Mouse (Mus musculus) heart, embryonic 10.5 days (tissue): ENCODE measurements at regions not wholly inside any gene's neighbourhood (a gene's known extent, or its start where the extent isn't known, plus 50 kb on each side); places are given as distances from the start of the nearest gene placed in this dataset.

ENCODE experiments used
- DNase-seq: peaks from one replicate; pipeline ENCODE4 v3.0.0-alpha.2; 2017; ENCODE audit warnings: low spot score
- H3K27ac ChIP-seq: fragments of 300-500 bp; sonication (generic); 2 replicates; pipeline ENCODE4 v1.5.1; 2016; ENCODE audit warnings: mild to moderate bottlenecking
- H3K27me3 ChIP-seq: fragments of 300-500 bp; sonication (generic); 2 replicates; pipeline ENCODE4 v1.6.1; 2016; ENCODE audit warnings: mild to moderate bottlenecking; ENCODE audit not compliant: poor library complexity, insufficient read depth, severe bottlenecking
- H3K36me3 ChIP-seq: fragments of 300-500 bp; sonication (generic); 2 replicates; pipeline ENCODE4 v1.6.1; 2016; ENCODE audit warnings: mild to moderate bottlenecking, moderate library complexity
- H3K4me1 ChIP-seq: fragments of 300-500 bp; sonication (generic); 2 replicates; pipeline ENCODE4 v1.6.1; 2016; ENCODE audit warnings: mild to moderate bottlenecking
- H3K4me3 ChIP-seq: fragments of 300-500 bp; sonication (generic); 2 replicates; pipeline ENCODE4 v1.5.1; 2016; ENCODE audit warnings: mild to moderate bottlenecking, moderate library complexity
- H3K9me3 ChIP-seq: fragments of 300-500 bp; sonication (generic); 2 replicates; pipeline ENCODE4 v1.6.1; 2016; ENCODE audit warnings: mild to moderate bottlenecking, moderate library complexity
- WGBS: fragments of 180-500 bp; shearing (Covaris S2); methylation state at CpG from one replicate; pipeline ENCODE4 v1.1.7; 2016; 5-methylcytosine and 5-hydroxymethylcytosine counted together

- Histone ChIP-seq H3K9me3 (no peaks in the 10 kb centered on the region), H3K4me1 (peaks cover 24% of the 10 kb centered on the region), H3K36me3 (no peaks in the 10 kb centered on the region), H3K27me3 (peaks cover 78% of the 10 kb centered on the region), H3K4me3 (no peak overlapping the region), H3K27ac (no peak overlapping the region)
- DNase-seq = no peak
- WGBS = 86% methylated on average over 8 of the region's 8 CpGs
Measured at GRCm38 (mm10) chr4:107736866-107737265, 52.8 kb upstream of the Dmrtb1 start.

- Histone ChIP-seq H3K27ac (no peak overlapping the region), H3K9me3 (no peaks in the 10 kb centered on the region), H3K4me3 (no peak overlapping the region), H3K27me3 (peaks cover 82% of the 10 kb centered on the region), H3K4me1 (peaks cover 14% of the 10 kb centered on the region), H3K36me3 (no peaks in the 10 kb centered on the region)
- peak; percentile 91 for DNase-seq
- 13% methylated on average over 6 of the region's 6 CpGs for WGBS
Measured at GRCm38 (mm10) chr4:107737907-107738306, 53.9 kb upstream of the Dmrtb1 start.

- no peak overlapping the region for H3K27ac ChIP-seq
- H3K27me3 ChIP-seq = peaks cover 82% of the 10 kb centered on the region
- WGBS = 72% methylated on average over 9 of the region's 9 CpGs
- H3K4me1 ChIP-seq = peaks cover 5% of the 10 kb centered on the region
- no peak overlapping the region for H3K4me3 ChIP-seq
- no peaks in the 10 kb centered on the region for H3K9me3 ChIP-seq
- DNase-seq = no peak
- no peaks in the 10 kb centered on the region for H3K36me3 ChIP-seq
Measured at GRCm38 (mm10) chr4:107738776-107739175, 54.7 kb upstream of the Dmrtb1 start.

- Histone ChIP-seq H3K4me3 (no peak overlapping the region), H3K27ac (no peak overlapping the region), H3K4me1 (peaks cover 3% of the 10 kb centered on the region; the same call in 1 of the 2 replicates), H3K9me3 (no peaks in the 10 kb centered on the region), H3K27me3 (peaks cover 82% of the 10 kb centered on the region), H3K36me3 (no peaks in the 10 kb centered on the region)
- WGBS = 72% methylated on average over 6 of the region's 6 CpGs
- DNase-seq = no peak
Measured at GRCm38 (mm10) chr4:107739789-107740405, 55.9 kb upstream of the Dmrtb1 start.

- Histone ChIP-seq H3K4me1 (peaks cover 33% of the 10 kb centered on the region), H3K4me3 (no peak overlapping the region), H3K36me3 (no peaks in the 10 kb centered on the region), H3K9me3 (no peaks in the 10 kb centered on the region), H3K27me3 (peaks cover 80% of the 10 kb centered on the region), H3K27ac (no peak overlapping the region)
- DNase-seq = no peak
- WGBS = 85% methylated on average over 2 of the region's 2 CpGs
Measured at GRCm38 (mm10) chr4:107743646-107744045, 58.4 kb upstream of the Lrp8 start.

GRCm38 (mm10) chr4:107746366-107746765 is 55.7 kb upstream of the Lrp8 start:
- Histone ChIP-seq H3K27me3 (peaks cover 80% of the 10 kb centered on the region), H3K27ac (no peak overlapping the region), H3K4me3 (no peak overlapping the region), H3K9me3 (no peaks in the 10 kb centered on the region), H3K4me1 (peaks cover 43% of the 10 kb centered on the region), H3K36me3 (no peaks in the 10 kb centered on the region)
- DNase-seq = no peak
- WGBS = 77% methylated on average over 3 of the region's 3 CpGs

- Histone ChIP-seq H3K27ac (no peak overlapping the region), H3K36me3 (no peaks in the 10 kb centered on the region), H3K4me1 (peaks cover 45% of the 10 kb centered on the region), H3K27me3 (peaks cover 80% of the 10 kb centered on the region), H3K9me3 (no peaks in the 10 kb centered on the region), H3K4me3 (no peak overlapping the region)
- WGBS = 71% methylated on average over 5 of the region's 5 CpGs
- DNase-seq = no peak
Measured at GRCm38 (mm10) chr4:107746923-107747431, 55.1 kb upstream of the Lrp8 start.

GRCm38 (mm10) chr4:107747454-107747853 is 54.6 kb upstream of the Lrp8 start:
- Histone ChIP-seq H3K36me3 (no peaks in the 10 kb centered on the region), H3K9me3 (no peaks in the 10 kb centered on the region), H3K27ac (no peak overlapping the region), H3K27me3 (peaks cover 78% of the 10 kb centered on the region), H3K4me1 (peaks cover 45% of the 10 kb centered on the region), H3K4me3 (no peak overlapping the region)
- no peak for DNase-seq
- WGBS = 66% methylated on average over 9 of the region's 9 CpGs

GRCm38 (mm10) chr4:107747907-107748628 is 54.0 kb upstream of the Lrp8 start:
- 17% methylated on average over 13 of the region's 13 CpGs for WGBS
- H3K36me3 ChIP-seq = no peaks in the 10 kb centered on the region
- peaks cover 45% of the 10 kb centered on the region for H3K4me1 ChIP-seq
- H3K27me3 ChIP-seq = peaks cover 73% of the 10 kb centered on the region
- H3K4me3 ChIP-seq = no peak overlapping the region
- no peak for DNase-seq
- no peaks in the 10 kb centered on the region for H3K9me3 ChIP-seq
- H3K27ac ChIP-seq = no peak overlapping the region

GRCm38 (mm10) chr4:107749045-107749444 is 53.0 kb upstream of the Lrp8 start:
- 89% methylated on average over 8 of the region's 8 CpGs for WGBS
- Histone ChIP-seq H3K36me3 (no peaks in the 10 kb centered on the region), H3K27me3 (peaks cover 63% of the 10 kb centered on the region), H3K4me3 (no peak overlapping the region), H3K9me3 (no peaks in the 10 kb centered on the region), H3K27ac (no peak overlapping the region), H3K4me1 (peaks cover 45% of the 10 kb centered on the region)
- DNase-seq = no peak

- Histone ChIP-seq H3K36me3 (no peaks in the 10 kb centered on the region), H3K4me1 (peaks cover 43% of the 10 kb centered on the region), H3K9me3 (no peaks in the 10 kb centered on the region), H3K27ac (no peak overlapping the region), H3K4me3 (no peak overlapping the region), H3K27me3 (peaks cover 54% of the 10 kb centered on the region)
- WGBS = 63% methylated on average over 9 of the region's 9 CpGs
- DNase-seq = no peak
Measured at GRCm38 (mm10) chr4:107750017-107750416, 52.0 kb upstream of the Lrp8 start.
